13 mouse cellular contexts compared by ENCODE assay signal in the genomic region with DNA sequence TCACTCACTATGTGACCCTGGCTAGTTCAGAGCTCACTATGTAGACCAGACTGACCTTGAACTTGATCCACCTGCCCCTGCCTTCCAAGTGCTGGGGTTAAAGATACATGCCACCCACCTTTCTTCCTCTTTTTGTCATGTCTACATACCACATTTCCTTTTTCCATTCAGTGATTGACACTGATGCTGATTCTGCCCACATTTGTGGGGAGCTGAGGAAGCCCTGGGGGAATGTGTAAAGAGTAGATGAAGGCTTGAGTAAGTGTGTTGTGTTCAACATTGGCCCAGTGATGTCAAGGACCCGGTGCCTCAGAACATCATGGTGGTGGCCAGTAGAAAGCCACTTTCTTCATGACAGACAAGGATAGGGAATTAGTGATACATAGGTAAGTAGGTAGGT.
"Had no signal": no experiment of that assay in that cellular context is flagged by ENCODE, and none has a peak within 500 bp of the region (broad histone marks: within the 10 kb centered on the region; RNA-seq: fewer than 3 reads in every experiment).

No protein-coding gene starts in this region.

- H3K9me3 ChIP-seq: limb, embryonic 10.5 days; liver, embryonic 15.5 days; midbrain, embryonic 15.5 days; neural tube, embryonic 12.5 days had no signal

- DNase-seq: kidney, adult 9 months; kidney, postnatal 36 days; layer of hippocampus, adult 9-11 months; lung, adult 2 months; lung, postnatal 36 days; thymus, postnatal 36 days had no signal

- ATAC-seq: lung, postnatal 0 days; midbrain, embryonic 15.5 days had no signal

- H3K9ac ChIP-seq: liver, embryonic 15.5 days; midbrain, embryonic 15.5 days; neural tube, embryonic 12.5 days had no signal

- H3K27ac ChIP-seq: kidney, postnatal 0 days; limb, embryonic 10.5 days; liver, embryonic 15.5 days; midbrain, embryonic 15.5 days; neural tube, embryonic 12.5 days had no signal

- H3K4me3 ChIP-seq: limb, embryonic 10.5 days; liver, embryonic 15.5 days; megakaryocyte, embryonic 14.5 days; midbrain, embryonic 15.5 days; neural tube, embryonic 12.5 days had no signal

- H3K4me1 ChIP-seq: limb, embryonic 10.5 days; liver, embryonic 15.5 days; midbrain, embryonic 15.5 days; neural tube, embryonic 12.5 days had no signal

- H3K27me3 ChIP-seq: liver, embryonic 15.5 days; megakaryocyte, embryonic 14.5 days; midbrain, embryonic 15.5 days; neural tube, embryonic 12.5 days had no signal

- H3K36me3 ChIP-seq: limb, embryonic 10.5 days; liver, embryonic 15.5 days; midbrain, embryonic 15.5 days; neural tube, embryonic 12.5 days had no signal
